Mouse (Mus musculus) C2C12 (cell line): ENCODE data around the gene Gm21679. TPM values are rescaled to one million over a fixed set of nuclear protein-coding genes. Genes with fewer than 3 reads are reported as not detected.
"Not testable (repeated sequence)": the region's sequence is repeated elsewhere in the genome, so short reads cannot be mapped to it uniquely, and the experiment has no call there.

Source experiments
- H3K27me3 ChIP-seq: one replicate; pipeline ENCODE4 v1.6.1; 2011; ENCODE audit not compliant: control insufficient read depth, insufficient read depth, insufficient read length
- H3K36me3 ChIP-seq: one replicate; pipeline ENCODE4 v1.6.1; 2011; ENCODE audit not compliant: control insufficient read depth, insufficient read depth
- H3K4me3 ChIP-seq: one replicate; pipeline ENCODE4 v1.5.1; 2011; ENCODE audit warnings: mild to moderate bottlenecking, control low read depth; ENCODE audit not compliant: poor library complexity, insufficient read depth, severe bottlenecking
- H3K79me2 ChIP-seq: one replicate; pipeline ENCODE4 v1.6.1; 2011; ENCODE audit not compliant: control insufficient read depth, insufficient read depth
- H3K79me3 ChIP-seq: one replicate; pipeline ENCODE4 v1.6.1; 2011; ENCODE audit warnings: low read depth, control low read depth
- H3ac ChIP-seq: one replicate; pipeline ENCODE3; 2011; ENCODE audit warnings: low read depth; ENCODE audit not compliant: control insufficient read depth, insufficient read length
- long read RNA-seq, 2 experiments: library from polyadenylated mRNA; unstranded; transcript quantifications; one replicate each; pipeline ENCODE4 v2.0.0; 2019 to 2020
- polyA plus RNA-seq: library from polyadenylated mRNA; unstranded; fragments of >200 nt; fragmentation: generic; extraction: Trizol; gene quantifications from one replicate; pipeline ENCODE4 v1.2.1, GENCODE M21; 2012; ENCODE audit warnings: missing spikeins

Gene Gm21679
- not detected for polyA plus RNA-seq
- long read RNA-seq, experiment 1, result 0 reads
- long read RNA-seq, experiment 2, result 0 reads

DNA sequence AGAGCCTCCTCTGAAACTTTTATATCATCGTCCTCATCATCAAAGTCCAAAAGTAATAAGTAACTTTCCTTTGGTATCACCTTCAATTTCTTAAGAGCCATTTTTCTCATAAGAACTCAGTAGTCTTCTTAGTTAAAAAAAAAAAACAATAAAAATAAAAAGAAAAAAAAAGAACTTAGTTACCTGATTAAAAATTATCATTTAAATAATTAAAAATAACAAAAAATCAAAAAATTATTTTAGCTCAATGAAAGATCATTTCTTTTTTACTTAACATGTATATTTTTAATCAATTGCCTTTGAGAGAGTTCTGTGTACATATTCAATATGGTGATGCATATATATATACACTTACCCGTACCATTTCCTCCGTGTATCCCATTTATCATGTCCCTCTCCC, at the start of gene Gm21679:
Gene Gm21679, minus strand, starts transcription at position 101 of the 400 bp plus-strand sequence.
- not testable (repeated sequence) for H3K79me3 ChIP-seq

More for the DNA sequence above, at the start of gene Gm21679:
- H3K79me2 ChIP-seq, H3K36me3 ChIP-seq, H3K27me3 ChIP-seq, H3K4me3 ChIP-seq, H3ac ChIP-seq: not testable (repeated sequence)
